Mouse (Mus musculus) cerebellum, adult 2 months (tissue): ENCODE measurements around the gene Capn11. TPM values are rescaled to one million over a fixed set of nuclear protein-coding genes. Genes with fewer than 3 reads are reported as not detected.

Experiments used
- DNase-seq, 2 experiments: peaks; one replicate each; pipeline ENCODE4 v3.0.0; 2021
- H3K27ac ChIP-seq: fragments of 200-500 bp; 2 replicates; pipeline ENCODE4 v1.5.1; 2012; ENCODE audit warnings: low read length, control low read depth, inconsistent platforms; ENCODE audit not compliant: insufficient read depth
- H3K27me3 ChIP-seq: fragments of 200-500 bp; 2 replicates; pipeline ENCODE4 v1.6.1; 2012; ENCODE audit warnings: inconsistent platforms, mild to moderate bottlenecking, low read length, moderate library complexity; ENCODE audit not compliant: control insufficient read depth, insufficient read depth
- H3K4me1 ChIP-seq: fragments of 200-500 bp; 2 replicates; pipeline ENCODE4 v1.6.1; 2011; ENCODE audit warnings: low read length; ENCODE audit not compliant: control insufficient read depth, insufficient read depth
- H3K4me3 ChIP-seq: fragments of 200-500 bp; replicated peaks from 2 replicates; pipeline ENCODE3; 2011; ENCODE audit warnings: mild to moderate bottlenecking, low read depth, low read length, control low read depth; ENCODE audit not compliant: insufficient read depth
- CTCF ChIP-seq: fragments of 200-500 bp; IDR thresholded peaks from 2 replicates; pipeline ENCODE4 v1.5.1; 2011; ENCODE audit warnings: low read depth, mild to moderate bottlenecking, control low read depth, low read length, moderate library complexity, borderline replicate concordance; ENCODE audit not compliant: insufficient read depth
- POLR2A ChIP-seq: fragments of 200-500 bp; IDR thresholded peaks from 2 replicates; pipeline ENCODE4 v1.6.1; 2011; ENCODE audit warnings: low read length, control low read depth, borderline replicate concordance; ENCODE audit not compliant: insufficient read depth
- WGBS: fragments of 180-500 bp; shearing (Covaris S2); methylation state at CpG from one replicate; pipeline ENCODE4 v1.1.7; 2018; 5-methylcytosine and 5-hydroxymethylcytosine counted together
- polyA plus RNA-seq: library from polyadenylated mRNA; depleted of rRNA; stranded (reverse); fragments of >200 nt; gene quantifications from 2 replicates; pipeline ENCODE4 v1.2.3, GENCODE M21; 2012

Capn11 gene
- polyA plus RNA-seq, 1 experiment, result 4.7 TPM

GRCm38 (mm10) chr17:45689120-45689519 is 30.0 kb upstream of the Capn11 start:
- no peaks in the 10 kb centered on the region for H3K27me3 ChIP-seq
- peaks cover 6% of the 10 kb centered on the region for H3K4me1 ChIP-seq
- DNase-seq, result no peak
- no peak overlapping the region for H3K27ac ChIP-seq
- TF ChIP-seq POLR2A, result no peak
- no peak for TF ChIP-seq CTCF
- 93% methylated on average over 9 of the region's 9 CpGs for WGBS
- no peak overlapping the region for H3K4me3 ChIP-seq

- no peak for DNase-seq
- Histone ChIP-seq H3K27ac (peak within 1 kb of the TSS; percentile 79), H3K27me3 (no peaks in the 10 kb centered on the region), H3K4me1 (peaks cover 4% of the 10 kb centered on the region; the same call in 1 of the 2 replicates), H3K4me3 (peak within 1 kb of the TSS; percentile 99)
- WGBS, result 4% methylated on average over 12 of the region's 12 CpGs
- TF ChIP-seq POLR2A (no peak), CTCF (no peak)
Observed at GRCm38 (mm10) chr17:45686716-45687115, 27.6 kb upstream of the Capn11 start, which contains the start of gene Tmem63b. TSS of gene Tmem63b (minus strand) at chr17:45686905.

DNA sequence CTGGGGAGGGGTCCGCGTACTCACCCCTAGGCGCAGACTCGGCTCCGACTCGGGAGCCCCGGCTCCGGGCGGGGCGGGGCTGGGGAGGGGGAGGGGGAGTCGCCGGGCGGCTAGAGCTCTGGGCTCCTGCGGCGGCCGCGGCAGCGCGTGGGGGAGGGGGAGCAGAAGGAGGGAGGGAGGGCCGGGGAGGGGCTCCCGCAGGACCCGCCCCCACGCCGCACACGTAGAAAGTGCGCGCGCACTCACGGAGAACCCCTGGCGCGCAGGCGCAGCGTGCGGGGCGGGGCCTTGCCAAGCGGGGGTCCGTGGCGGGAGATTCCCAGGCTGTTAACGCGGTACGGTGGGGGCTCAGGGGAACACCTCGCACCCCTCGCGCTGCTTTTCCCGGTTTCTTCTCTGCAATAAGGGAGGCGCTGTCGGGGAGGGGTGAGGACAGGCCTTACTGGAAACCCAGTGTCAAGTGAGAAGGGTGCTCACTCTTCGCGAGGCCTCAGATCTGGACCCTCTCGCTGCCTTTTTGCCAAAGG is 27.0 kb upstream of the Capn11 start, which contains the start of gene Mrpl14:
TSS of gene Mrpl14 (plus strand) at position 230 of the 527 bp plus-strand sequence.
- no peaks in the 10 kb centered on the region for H3K27me3 ChIP-seq
- H3K4me3 ChIP-seq, result peak within 1 kb of the TSS; percentile 99
- 1% methylated on average over 49 of the region's 50 CpGs for WGBS
- peaks cover 4% of the 10 kb centered on the region; the same call in 1 of the 2 replicates for H3K4me1 ChIP-seq
- H3K27ac ChIP-seq, result peak within 1 kb of the TSS; percentile 79
- no peak for TF ChIP-seq CTCF
- peak; percentile 75 for TF ChIP-seq POLR2A
- peak; percentile 89 to 93 for DNase-seq

DNA sequence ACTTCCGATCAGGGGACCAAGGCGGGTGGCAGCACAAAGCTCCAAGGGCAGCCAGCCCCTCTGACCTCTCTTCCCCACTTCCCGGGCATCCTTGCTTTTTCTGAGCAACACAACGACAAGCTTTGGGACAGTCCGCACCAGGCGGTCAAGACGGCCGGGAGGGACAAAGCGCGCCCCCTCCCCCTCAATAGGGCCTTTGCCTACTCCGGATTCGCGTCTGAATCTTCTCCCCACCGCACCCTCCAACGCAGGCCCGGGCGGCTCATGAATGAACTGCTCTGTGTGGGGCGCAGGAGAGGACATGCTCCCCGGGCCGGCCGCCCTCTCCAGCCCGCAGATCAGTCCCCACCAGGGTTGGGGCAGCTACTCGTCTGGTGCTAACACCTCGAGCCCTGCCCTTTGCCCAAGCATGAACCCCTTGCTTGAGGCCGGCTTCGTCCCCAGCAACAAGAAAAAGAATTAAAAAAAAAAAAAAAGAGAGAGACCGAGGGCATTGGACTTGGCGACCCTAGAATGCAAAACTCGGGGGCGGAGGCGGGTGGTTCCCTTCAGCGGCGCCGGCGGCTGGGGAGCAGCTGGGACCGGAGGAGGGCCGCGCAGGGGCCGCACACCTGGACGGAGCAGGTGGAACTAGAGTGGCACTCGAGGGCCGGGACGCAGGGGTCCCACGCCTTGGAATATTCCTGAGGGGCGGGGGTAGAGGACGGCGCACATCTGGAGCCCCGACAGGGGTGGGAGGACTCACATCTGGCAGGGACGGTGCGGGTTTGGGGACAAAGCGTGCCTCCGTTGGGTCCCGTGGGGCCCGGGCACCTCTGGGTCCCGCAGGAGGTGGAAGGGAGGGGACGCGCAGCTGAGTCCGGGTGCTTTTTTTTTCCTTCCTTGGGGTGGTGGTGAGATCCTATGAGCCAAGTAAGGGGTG is 26.3 kb upstream of the Capn11 start:
- TF ChIP-seq CTCF (no peak), POLR2A (no peak)
- whole genome bisulfite sequencing, result under 1% methylated on average over 58 of the region's 58 CpGs
- H3K27me3 ChIP-seq, result no peaks in the 10 kb centered on the region
- peak; percentile 56 to 67 for DNase-seq
- H3K27ac ChIP-seq, result peak overlapping the region; percentile 79
- H3K4me1 ChIP-seq, result peaks cover 8% of the 10 kb centered on the region
- H3K4me3 ChIP-seq, result peak overlapping the region; percentile 90

DNA sequence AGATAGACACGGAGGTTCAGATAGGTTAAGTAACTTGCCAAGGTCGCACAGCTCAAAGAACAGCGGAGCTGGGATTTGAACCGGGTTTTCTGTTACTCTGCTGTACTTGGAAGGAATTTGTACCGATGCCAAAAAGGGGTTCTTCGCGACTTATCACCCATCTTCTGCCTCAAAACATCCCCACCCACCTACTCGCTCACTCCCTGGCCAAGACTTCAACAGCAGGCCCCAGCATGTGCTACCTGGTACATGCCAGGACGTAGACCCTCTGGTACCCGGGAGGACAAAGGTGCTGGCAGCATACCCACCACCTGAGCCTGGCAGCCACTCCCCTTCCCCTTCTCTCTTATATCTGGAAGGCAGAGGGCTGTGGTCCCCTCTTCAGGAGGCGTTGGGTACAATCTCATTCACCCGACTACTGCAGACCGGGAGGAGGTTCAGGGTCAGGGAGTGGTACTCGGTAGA is 25.6 kb upstream of the Capn11 start:
- no peak for TF ChIP-seq CTCF
- no peak for TF ChIP-seq POLR2A
- DNase-seq, result peak in 1 of 2 experiments; percentile 34
- Histone ChIP-seq H3K27me3 (no peaks in the 10 kb centered on the region), H3K27ac (no peak overlapping the region), H3K4me1 (peaks cover 10% of the 10 kb centered on the region), H3K4me3 (peak overlapping the region; percentile 90)
- 21% methylated on average over 14 of the region's 14 CpGs for WGBS

DNA sequence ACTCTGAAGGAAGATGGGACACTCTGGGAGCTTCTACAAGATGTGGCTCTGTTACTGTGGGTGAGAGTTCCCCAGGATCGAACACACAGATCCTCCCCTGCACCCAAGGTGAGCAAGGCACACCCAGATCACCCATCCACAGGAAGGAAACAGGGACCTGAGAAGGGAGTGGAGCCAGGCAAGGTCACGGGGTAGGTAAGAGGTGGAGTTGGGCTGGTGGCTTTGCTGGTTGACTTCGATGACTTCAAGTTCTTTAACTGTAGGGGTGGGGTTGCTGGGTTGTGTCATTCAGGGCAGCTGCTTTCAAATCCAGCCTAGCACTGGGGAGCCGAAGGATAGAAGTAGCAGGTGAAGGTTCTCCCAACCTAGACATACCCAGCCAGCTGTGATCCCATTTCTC is 23.7 kb upstream of the Capn11 start:
- no peak overlapping the region for H3K27ac ChIP-seq
- TF ChIP-seq POLR2A, result no peak
- no peak for TF ChIP-seq CTCF
- H3K4me1 ChIP-seq, result peaks cover 10% of the 10 kb centered on the region
- DNase-seq, result no peak
- 88% methylated on average over 4 of the region's 4 CpGs for WGBS
- H3K4me3 ChIP-seq, result no peak overlapping the region
- H3K27me3 ChIP-seq, result no peaks in the 10 kb centered on the region

DNA sequence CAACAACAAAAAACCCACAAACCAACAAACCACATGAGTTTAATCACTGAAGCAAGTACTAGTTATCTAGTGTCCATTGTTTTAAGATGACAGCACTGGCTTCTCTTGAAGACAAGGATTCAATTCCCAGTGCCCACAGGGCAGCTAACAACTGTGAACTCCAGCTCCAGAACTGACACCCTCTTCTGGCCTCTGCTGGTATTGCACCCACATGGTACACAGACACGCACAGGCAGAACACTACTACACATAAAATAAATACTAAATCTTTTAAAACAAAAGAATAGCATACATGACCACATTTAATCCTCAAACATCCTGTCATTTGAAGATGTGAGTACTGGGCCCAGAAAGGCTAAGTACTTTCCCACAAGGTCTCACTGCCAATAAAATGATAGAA is 22.5 kb upstream of the Capn11 start:
- H3K4me1 ChIP-seq, result peaks cover 6% of the 10 kb centered on the region
- TF ChIP-seq POLR2A, result no peak
- TF ChIP-seq CTCF, result peak; percentile 44; the same call in 1 of the 2 replicates
- DNase-seq, result no peak
- no peak overlapping the region for H3K27ac ChIP-seq
- no peaks in the 10 kb centered on the region for H3K27me3 ChIP-seq
- 98% methylated on average over 1 of the region's 1 CpGs for WGBS
- H3K4me3 ChIP-seq, result no peak overlapping the region
